Mouse (Mus musculus): Measurements from ENCODE around the gene Erv3.

The Erv3 gene

DNA sequence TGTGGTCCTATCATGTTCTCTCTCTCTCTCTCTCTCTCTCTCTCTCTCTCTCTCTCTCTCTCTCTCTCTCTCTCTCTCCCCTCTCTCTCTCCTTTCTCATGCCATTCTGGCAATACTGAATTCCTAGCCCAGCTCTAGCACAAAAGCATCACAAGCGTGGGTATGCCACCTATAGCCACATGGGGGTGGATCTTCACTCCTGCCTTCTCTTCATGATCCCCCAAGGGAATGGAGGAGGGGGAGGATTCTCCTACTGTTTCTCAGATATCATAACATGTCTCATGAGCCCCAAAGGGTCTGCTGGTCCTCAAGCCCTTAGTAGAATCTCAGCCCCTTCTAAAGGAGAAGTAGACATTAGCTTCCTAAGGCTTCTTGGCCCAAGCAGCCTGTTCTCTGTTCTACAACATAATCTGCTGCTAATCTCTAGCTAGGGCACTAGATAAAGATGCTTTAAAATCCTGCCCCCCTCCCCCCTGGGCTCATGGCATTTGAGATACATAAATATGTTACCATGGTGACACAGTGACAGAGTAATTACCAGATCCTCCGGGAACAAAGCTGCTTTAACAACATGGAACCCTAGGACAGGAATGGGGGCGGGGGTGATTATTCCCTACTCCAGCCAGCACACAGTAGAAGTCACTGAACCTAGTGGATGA is 3.2 kb upstream of the Erv3 start:
- DNase-seq, result no peak

- DNase-seq, result no peak
These were observed 1.7 kb downstream of the Erv3 start for GRCm38 (mm10) chr2:131857838-131858237.

DNA sequence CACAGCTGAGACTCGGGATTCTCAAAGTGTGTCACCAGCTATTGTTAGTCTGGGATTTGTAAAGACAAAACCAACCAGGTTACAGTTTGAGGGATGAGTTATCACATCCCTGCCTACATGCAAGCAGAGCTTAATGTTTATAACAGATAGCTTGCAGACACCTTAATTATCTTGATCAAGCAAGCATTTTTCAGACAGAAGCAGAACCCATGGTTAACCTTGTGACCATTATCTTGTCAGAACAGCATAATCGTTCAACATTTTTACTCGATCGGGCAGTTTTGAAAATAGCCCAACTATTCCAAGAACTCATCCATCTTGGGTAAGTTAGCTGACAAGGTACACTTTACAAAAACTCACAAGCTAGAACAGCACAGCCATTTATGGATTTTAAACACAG is 5.8 kb downstream of the Erv3 start:
- no peak for DNase-seq

DNA sequence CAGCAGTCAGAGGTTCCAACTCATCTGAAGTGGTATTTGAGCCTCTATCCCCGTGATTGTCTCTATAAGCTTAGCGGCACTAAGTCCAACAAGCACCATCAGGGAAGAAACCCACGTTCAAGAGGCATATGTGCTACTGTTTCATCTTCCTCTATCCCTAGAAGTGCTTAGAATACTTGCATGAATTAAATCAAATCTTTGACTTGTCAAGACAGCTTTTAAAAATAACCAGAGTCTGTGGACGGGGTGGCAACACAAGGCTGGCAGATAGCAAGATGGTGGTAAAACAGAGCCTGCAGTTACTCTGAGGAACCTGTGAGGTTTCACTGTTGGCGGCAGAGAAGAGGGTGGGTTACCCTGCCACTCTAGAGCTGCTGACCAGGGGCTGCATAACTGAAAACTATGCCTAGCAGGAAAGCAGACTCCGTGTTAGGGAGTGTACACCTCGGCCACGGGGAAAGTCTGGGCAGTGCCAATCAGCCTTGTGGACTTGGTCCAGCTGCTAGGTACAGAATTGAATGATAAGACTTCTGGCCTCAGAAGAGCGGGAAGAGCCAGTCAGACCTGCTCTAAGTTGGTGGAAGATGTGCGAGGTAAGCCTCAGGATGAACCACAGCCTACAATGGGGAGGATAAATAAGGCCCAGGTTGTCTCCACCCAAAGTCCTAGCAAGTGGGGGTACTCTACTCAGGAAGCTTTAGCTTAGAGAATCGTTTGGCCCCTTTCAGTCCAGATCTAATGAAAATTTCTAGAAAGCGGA is 8.0 kb downstream of the Erv3 start:
- DNase-seq, result no peak

GRCm38 (mm10) chr2:131850047-131850446 is 9.5 kb downstream of the Erv3 start:
- DNase-seq, result no peak

- DNase-seq, result no peak
These were observed 11.8 kb downstream of the Erv3 start for GRCm38 (mm10) chr2:131847501-131848359.

GRCm38 (mm10) chr2:131846811-131847210 is 12.7 kb downstream of the Erv3 start:
- no peak for DNase-seq

- DNase-seq, result no peak
These were observed 13.3 kb downstream of the Erv3 start for GRCm38 (mm10) chr2:131846132-131846710.

GRCm38 (mm10) chr2:131845671-131846070 is 13.9 kb downstream of the Erv3 start:
- no peak for DNase-seq

- DNase-seq, result no peak
These were observed 17.0 kb downstream of the Erv3 start for GRCm38 (mm10) chr2:131842568-131842967.

GRCm38 (mm10) chr2:131841321-131841693 is 18.2 kb downstream of the Erv3 start:
- no peak for DNase-seq

- no peak for DNase-seq
These were observed 18.8 kb downstream of the Erv3 start for GRCm38 (mm10) chr2:131840611-131841320.

GRCm38 (mm10) chr2:131834296-131834695 is 25.3 kb downstream of the Erv3 start:
- peak; percentile 37 to 83 for DNase-seq

GRCm38 (mm10) chr2:131831861-131832260 is 27.7 kb downstream of the Erv3 start:
- DNase-seq, result no peak

DNA sequence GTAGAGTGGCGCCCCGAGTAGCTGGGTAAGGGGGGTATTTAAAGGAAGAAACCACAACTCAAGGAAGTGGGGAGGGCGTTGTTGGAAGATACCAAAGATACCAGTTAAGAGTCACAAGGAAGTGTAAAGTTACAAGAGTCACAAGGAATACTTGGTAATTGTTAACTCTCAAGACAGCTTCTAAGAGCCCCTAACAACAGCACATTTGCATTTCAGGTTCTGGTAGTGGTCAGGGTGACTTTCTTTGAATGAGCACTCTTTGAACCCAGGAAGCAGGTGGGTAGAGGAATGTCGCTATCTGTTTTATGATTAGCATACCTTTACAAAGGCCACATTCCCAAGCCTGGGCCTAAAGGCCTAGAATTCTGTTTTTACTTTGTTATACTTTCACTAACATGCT is 28.6 kb downstream of the Erv3 start:
- DNase-seq, result peak in 1 of 2 experiments; percentile 32

- DNase-seq, result peak; percentile 29 to 48
These were observed 31.3 kb downstream of the Erv3 start for GRCm38 (mm10) chr2:131827999-131828975.

GRCm38 (mm10) chr2:131827026-131827687 is 32.4 kb downstream of the Erv3 start:
- no peak for DNase-seq

DNA sequence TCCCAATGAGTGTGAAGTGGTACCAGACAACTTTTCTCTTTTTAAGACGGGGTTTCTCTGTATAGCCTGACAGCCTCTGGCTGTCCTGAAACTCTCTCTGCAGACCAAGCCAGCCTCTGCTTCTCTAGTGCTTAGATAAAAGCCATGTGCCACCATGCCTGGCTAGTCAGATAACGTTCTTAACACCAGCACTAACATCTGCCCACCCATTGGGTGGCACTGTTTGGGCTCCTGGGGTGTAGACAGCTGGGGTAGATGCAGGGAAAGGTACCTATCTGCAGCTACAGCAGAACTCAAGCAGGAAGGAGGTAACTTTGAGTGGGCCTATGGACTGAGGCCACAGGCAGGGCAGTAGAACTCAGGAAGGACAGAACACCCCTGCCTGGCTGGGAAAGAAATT is 34.0 kb downstream of the Erv3 start:
- no peak for DNase-seq

- no peak for DNase-seq
These were observed 35.6 kb downstream of the Erv3 start for GRCm38 (mm10) chr2:131823931-131824330.

GRCm38 (mm10) chr2:131822492-131822891 is 37.1 kb downstream of the Erv3 start:
- DNase-seq, result no peak

GRCm38 (mm10) chr2:131821708-131821990 is 37.9 kb downstream of the Erv3 start:
- no peak for DNase-seq

Measured in kidney, adult 8-10 months (tissue).